Mouse (Mus musculus) spleen, postnatal 36 days (tissue): ENCODE results near the gene Gpkow.
"Not testable (repeated sequence)": the region's sequence is repeated elsewhere in the genome, so short reads cannot be mapped to it uniquely, and the experiment has no call there.

ENCODE experiments used
- DNase-seq, 2 experiments: peaks; one replicate each; pipeline ENCODE4 v3.0.0; 2022; ENCODE audit warnings: low spot score in 2 of 2, mixed read lengths in 1 of 2

Gene Gpkow

GRCm38 (mm10) chrX:7688321-7688720, 8.6 kb upstream of the Gpkow start:
- no peak for DNase-seq

DNA sequence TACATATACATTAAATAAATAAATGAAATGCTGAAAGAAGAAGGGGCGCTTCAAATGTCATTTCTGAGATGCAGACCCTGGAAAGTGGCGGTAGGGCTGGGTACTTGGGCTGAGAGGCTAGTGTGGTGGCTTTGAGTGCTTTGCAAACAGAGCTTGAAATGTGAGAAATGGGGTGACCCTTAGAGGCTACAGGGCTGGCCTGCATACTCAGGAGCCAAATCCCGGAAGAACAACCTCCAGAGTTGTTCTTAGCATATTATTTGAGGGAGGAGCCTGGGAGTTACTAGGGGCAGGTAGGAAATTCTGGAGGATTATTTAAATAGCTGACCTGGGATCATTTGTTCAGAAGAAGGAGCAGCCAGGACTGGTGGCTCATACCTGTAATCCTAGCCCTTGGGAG, 6.4 kb upstream of the Gpkow start:
- no peak for DNase-seq

DNA sequence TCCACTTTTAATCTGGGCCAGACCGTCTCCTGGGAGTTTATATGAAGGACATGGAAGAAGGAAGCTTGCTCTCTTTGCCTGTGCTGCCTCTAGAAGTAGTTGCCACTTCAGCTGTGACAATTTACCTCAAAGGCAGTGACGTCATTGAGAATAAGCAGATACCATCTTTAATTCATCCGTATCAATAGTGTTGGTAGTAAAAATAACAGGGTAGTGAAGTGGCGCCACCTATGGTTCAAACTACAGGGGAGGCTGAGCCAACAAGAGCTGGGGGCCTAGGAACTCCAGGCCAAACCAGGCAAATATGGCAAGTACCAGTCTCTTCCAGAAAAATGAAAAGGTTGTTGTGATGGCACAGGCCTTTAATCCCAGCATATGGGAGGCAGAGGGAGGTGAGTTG, 4.1 kb upstream of the Gpkow start:
- DNase-seq, result peak; percentile 19 to 27

DNA sequence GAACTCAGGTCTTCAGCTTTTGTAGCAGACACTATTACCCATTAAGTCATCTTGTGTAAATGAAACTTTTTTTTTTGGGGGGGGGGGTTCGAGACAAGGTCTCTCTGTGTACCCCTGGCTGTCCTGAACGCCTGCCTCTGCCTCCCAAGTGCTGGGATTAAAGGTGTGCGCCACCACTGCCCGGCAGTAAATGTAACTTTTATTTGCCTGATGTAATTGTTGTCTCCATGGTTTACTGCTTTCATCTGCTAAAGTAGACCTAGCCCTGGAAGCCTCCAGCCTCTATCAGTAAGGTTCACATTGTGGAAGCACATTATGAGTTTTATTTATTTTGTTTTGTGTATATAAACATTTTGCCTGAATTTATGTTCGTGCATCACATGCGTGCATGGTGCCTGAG, 411 bp upstream of the Gpkow start:
- DNase-seq, result no peak

- not testable (repeated sequence) for DNase-seq
Observed at GRCm38 (mm10) chrX:7713764-7714134, 16.8 kb downstream of the Gpkow start.

DNA sequence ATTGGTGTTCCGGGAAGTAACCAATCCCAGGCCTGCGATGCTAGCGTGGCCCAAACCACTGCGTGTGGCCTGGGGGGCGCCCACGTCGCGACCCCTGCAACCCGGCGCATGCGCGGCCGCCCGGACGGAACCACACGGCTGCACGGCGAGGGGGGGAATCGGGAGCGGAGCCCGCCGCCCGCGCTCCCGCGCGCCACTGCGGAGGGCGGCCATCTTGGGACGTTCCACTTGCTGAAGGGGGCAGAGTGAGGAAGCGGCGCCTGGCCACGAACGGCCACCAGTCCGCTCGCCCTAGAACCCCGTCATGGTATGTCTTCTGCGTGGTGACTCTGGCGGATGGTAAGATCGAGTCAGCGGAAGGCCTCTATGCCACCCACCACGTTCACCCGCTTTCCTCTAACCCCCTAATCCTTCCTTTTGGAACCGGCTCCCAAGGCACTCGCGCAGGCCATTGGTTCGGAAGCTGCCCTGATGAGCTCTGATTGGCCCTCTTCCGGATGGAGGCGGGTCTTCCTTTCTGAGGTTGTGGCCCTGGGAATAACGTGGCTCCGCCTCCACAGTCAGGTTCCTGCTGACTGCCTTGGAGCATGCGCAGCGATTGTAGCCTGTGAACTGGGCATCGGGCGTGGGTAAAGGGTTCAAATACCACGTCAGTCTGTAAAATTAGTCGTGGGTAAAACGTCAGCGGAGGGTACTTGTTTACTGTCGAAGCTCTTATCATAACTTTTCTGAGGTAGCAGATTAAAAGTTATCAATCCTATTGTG, 17.4 kb downstream of the Gpkow start, which contains the start of gene Wdr45:
TSS of gene Wdr45 (plus strand) at position 199 of the 765 bp plus-strand sequence.
- DNase-seq, result peak; percentile 93 to 96

GRCm38 (mm10) chrX:7716058-7716457, 19.1 kb downstream of the Gpkow start:
- not testable (repeated sequence) for DNase-seq

DNA sequence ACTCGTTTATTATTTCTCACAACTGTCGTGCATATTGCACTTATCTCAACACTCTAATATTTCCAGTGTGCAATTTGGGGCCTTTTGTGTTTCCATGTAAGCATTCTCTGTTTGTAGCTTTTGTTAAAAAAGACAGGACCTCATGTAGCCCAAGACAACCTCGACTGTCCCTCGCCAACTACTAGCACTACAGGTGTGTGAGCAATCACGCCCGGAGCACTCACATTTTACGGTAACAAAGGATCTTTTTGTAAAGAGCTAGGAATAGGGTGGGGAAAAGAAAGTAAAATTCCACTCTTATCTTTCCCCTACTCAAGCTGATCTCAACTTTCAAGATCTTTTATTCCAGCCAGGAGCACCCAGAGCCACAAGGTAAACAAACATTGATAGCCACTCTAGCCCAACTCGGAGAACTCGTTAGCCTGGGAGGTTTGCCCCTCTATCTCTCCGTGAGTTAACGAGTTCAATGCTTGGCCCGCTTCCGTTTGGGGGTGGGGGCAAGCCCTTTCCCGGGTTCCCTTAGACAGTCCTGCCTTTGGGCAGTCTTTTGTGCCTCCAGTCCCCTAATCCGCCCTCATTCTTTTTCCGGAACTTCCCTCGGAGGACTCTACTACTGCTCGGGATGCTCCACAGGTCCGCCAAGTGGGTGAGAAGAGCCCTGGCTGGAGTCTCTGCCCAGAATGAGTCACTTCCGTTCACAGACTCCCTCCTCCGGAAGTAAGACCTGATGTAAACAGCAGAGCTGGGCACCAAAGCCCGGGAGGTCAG, 24.8 kb downstream of the Gpkow start, which contains the start of gene Gm45208:
TSS of gene Gm45208 (plus strand) at position 732 of the 768 bp plus-strand sequence.
- DNase-seq, result peak; percentile 67 to 78

GRCm38 (mm10) chrX:7722282-7722611, 25.3 kb downstream of the Gpkow start:
- no peak for DNase-seq

- DNase-seq, result no peak
Observed at GRCm38 (mm10) chrX:7722691-7723090, 25.8 kb downstream of the Gpkow start.

DNA sequence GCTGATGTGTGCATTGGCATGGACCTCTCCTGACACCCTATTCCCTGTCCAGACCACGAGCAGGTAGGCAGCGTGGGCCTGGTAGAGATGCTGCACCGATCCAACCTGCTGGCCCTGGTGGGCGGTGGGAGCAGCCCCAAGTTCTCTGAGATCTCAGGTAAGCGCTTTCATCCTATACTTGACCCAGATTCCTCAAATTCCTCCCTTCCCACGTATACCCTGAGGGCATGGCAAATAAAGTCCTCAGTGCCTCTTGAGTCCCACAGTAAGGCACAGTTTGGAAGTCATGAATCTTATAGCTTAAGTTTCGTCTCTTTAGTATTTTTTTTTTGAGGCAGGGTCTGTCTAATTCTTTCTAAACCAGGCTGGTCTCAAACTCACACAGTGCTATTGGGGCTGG, 27.2 kb downstream of the Gpkow start:
- no peak for DNase-seq

DNA sequence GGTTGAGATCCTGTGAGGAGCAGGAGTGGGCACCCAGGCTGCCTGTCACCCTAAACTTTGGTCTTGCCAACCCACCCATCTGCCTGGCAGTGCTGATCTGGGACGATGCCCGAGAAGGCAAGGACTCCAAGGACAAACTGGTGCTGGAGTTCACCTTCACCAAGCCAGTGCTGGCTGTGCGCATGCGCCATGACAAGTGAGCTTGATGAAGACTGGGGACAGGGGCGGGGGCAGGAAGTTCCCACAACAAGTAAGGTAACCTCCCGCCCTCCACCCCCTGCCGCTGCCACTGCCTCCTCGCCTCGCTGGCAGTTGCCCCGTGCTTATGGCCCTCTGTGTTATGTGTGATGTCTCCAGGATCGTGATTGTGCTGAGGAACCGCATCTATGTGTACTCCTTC, 28.9 kb downstream of the Gpkow start:
- DNase-seq, result no peak

GRCm38 (mm10) chrX:7727176-7727575, 30.2 kb downstream of the Gpkow start:
- no peak for DNase-seq

DNA sequence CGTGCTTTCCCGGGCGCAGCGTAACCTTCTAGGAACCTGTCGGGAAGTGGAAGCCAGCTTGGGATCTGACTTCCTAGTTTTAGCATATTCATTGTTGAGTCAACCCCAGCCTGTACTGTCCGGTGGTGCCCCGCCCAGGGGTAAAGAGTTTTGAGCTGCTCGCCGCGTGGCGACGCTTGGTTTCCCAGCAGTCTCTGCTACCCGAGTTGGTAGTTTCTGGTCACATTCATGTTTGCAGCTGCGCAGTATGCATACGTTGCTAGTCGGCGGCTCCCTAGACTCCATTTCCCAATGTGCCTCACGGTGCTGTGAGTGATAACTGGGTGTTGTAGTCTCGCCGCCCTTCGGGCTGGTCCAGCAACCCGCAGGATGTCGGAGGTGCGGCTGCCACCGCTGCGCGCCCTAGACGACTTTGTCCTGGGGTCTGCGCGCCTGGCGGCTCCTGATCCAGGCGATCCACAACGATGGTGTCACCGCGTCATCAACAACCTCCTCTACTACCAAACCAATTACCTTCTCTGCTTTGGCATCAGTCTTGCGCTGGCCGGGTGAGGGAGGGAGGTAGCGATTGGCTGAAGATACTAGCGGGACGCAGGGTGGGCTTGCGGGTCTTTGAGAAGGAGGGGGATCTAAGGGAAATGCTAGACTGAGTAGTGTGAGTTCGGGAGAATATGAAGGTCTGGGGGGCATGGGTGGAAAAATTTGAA, 31.4 kb downstream of the Gpkow start, which contains the start of gene Praf2:
TSS of gene Praf2 (plus strand) at position 225 of the 707 bp plus-strand sequence.
- peak; percentile 84 to 87 for DNase-seq

GRCm38 (mm10) chrX:7728922-7729265, 32.0 kb downstream of the Gpkow start:
- no peak for DNase-seq

DNA sequence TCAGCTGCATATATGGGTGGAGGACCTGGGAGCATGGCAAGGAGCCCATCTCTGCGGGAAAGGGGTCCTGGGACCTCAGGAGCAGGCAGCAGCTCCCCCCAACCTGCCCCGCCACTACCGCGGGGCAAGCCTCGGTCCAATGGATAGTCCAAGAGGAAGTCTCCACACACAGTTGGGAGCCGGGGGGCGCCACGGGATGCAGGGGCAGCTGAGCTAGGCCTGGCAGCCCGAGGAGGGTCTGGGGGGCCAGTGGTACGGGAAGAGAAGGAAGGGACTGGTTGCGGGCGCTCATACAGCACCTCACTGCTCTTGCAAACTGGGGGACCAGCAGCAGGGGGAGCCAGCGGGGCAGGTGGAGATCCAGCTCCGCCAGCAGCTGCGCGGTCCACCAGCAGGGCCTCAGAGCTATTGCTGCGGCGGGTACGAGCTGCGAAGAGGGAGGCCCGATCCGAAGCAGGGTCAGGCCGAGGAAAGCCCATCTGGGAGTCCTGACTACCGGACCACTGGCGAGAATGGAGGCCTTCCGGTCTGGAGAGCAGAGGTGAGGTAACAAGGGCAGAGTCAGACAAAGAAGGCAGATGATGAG, 36.7 kb downstream of the Gpkow start:
- peak; percentile 71 to 72 for DNase-seq

- DNase-seq, result no peak
Observed at GRCm38 (mm10) chrX:7739336-7740081, 42.6 kb downstream of the Gpkow start.

- no peak for DNase-seq
Observed at GRCm38 (mm10) chrX:7740082-7740819, 43.3 kb downstream of the Gpkow start.

- no peak for DNase-seq
Observed at GRCm38 (mm10) chrX:7741103-7741502, 44.2 kb downstream of the Gpkow start.

DNA sequence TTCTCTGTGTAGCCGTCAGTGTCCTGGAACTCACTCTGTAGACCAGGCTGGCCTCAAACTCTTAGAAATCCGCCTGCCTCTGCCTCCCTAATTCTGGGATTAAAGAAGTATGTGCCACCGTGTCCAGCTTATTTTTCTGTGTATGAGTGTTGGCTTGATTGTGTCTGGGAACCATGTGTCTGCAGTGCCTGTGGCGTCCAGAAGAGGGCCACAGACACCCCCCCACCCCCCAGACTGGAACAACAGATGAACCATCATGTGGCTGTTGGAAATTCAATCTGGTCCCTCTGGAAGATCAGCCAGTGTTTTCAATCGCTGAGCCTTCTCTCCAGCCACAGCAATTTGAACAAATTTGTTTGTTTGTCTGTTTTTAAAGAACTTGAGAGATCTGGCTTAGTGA, 46.5 kb downstream of the Gpkow start:
- no peak for DNase-seq

DNA sequence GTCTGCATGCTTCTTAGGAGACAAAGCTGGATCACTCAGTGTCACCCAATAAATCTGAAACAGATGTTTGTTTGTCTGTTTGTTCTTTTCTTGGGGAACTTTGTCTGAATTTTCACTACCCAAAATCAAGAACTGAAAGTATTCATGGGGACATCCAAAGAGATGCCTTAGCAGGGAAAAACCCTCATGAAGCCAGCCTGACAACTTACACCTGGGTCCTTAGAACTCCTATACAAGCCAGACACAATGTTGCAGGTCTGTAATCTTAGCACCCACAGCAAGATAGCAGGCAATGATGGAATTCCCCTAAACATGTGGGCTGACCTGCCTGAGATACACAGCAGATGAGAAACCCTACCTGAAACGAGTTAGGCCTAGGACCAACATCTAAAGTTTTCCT, 48.0 kb downstream of the Gpkow start:
- no peak for DNase-seq
